Mouse (Mus musculus) erythroid progenitor cell, adult 5-6 weeks (primary cell): ENCODE results near the gene Slc37a2. TPM values are rescaled to one million over a fixed set of nuclear protein-coding genes. Genes with fewer than 3 reads are reported as not detected.
A peak's percentile ranks its signal among the peaks of the same experiment; 100 is the strongest.

ENCODE experiments used
- ATAC-seq: replicated peaks from 2 replicates; pipeline ENCODE4 v1.8.0; 2016; ENCODE audit warnings: moderate number of reproducible peaks, mild to moderate bottlenecking, moderate TSS enrichment, inconsistent platforms; ENCODE audit not compliant: poor library complexity, low FRiP score, severe bottlenecking
- total RNA-seq, 2 experiments: library from RNA; stranded (forward) in 1 of 2; stranded (reverse) in 1 of 2; fragments of 150-400 nt in 1 of 2; fragments of 186-747, 209-891 nt in 1 of 2; gene quantifications; 2 replicates each; pipeline versions ENCODE4 v1.2.3 to v1.2.4; 2015 to 2017; ENCODE audit warnings: low replicate concordance in 2 of 2

Gene Slc37a2
- total RNA-seq, 2 experiments from 2014 or later = 0.84 to 4.8 TPM

DNA sequence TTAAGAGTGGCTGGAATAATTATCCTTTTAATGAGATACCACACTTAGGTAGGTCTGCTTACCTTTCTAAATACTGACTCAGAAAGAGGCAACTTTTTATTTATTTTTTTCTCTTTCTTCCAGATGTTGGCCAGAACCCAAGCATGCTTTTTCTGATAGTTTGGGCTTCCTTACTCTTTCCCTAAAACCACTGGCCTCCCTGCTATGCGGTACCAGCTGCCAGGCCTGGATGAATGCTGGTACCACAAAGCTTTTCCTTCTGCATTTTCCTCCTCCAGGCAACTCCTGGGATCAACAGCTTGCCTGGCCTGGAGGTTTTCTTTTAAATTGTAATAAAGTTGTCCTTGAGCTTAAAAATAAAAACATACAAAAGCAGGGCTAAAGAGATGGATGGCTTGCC is 30.0 kb downstream of the Slc37a2 start:
- ATAC-seq = no peak

- no peak for ATAC-seq
Observed at GRCm38 (mm10) chr9:37220755-37221154, 34.8 kb downstream of the Slc37a2 start.

DNA sequence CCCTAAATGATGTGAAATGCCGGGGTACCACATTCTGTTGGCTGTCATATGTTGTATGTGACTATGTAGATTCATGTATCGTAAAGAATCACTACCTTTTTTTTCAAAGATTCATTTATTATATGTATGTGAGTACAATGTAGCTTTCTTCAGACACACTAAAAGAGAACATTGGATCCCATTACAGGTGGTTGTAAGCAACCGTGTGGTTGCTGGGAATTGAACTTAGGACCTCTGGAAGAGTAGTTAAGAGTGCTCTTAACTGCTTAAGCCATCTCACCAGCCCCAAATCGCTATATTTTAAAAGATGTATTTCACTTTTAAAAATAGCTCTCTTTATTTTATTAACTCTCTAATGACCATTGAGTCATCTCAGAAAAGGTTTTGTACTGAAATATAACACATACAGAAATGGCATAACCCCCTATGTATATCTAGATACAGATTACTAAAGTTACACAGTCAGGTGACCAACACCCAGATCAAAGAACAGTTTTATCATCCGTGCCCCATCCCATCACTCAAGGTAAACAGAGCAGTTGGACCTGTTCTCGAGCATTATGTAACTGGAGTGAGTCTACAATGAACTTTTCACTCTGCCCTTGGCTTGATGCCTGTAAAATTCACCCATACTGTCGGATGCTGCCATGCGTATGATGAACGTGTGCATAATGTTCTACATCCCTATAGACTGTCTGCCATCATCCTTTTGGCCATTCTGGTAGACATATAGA is 41.0 kb downstream of the Slc37a2 start:
- ATAC-seq = no peak

- ATAC-seq = no peak
Observed at GRCm38 (mm10) chr9:37213060-37213738, 42.3 kb downstream of the Slc37a2 start.

DNA sequence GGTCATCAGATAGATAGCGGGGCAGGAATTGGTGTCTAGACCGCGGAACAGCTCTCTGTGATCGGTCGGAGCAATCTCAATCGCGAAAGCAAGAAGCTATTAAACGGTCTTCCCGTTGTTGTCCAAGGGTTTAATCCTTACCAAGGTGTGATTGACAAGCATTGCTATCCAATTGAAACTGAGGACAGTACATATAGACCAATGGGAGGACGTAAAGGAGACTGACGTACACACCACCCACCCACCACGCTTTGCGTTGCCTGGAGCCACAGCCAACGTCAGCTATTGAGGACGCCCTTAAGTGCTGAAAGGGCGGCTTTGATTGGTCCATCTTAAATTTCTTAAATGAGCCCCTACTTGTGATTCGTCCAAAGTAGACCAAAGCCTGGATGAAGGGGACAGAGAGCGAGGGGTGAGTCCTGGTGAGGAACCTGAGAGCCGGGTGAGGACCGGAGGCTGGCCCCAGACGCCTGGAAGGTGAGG is 47.6 kb downstream of the Slc37a2 start, which contains the start of gene Tmem218:
Gene Tmem218, plus strand, starts transcription at position 295 of the 483 bp plus-strand sequence.
- peak; percentile 96 for ATAC-seq

DNA sequence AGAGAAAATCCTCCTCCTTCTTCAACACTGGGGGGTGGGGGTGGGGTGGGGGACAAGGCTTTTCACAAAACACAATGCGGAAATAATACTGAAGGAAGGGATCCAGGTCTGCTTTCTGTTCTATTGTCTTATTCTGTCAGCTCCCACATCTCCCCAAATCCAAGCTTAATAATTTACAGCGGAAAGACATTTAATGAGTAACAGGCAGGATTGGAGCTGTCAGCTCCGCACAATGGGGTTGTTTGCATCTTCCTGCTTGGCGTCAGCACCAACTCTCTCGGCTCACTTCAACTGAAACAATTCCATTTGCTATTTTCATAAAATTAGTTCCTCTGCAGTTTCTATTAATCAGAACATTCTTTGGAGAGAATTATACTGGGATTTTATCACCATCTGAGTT is 51.7 kb downstream of the Slc37a2 start:
- ATAC-seq = no peak

GRCm38 (mm10) chr9:37200414-37200813 is 55.1 kb downstream of the Slc37a2 start:
- no peak for ATAC-seq

- no peak for ATAC-seq
Observed at GRCm38 (mm10) chr9:37197067-37197466, 58.5 kb downstream of the Slc37a2 start.

- no peak for ATAC-seq
Observed at GRCm38 (mm10) chr9:37188024-37188423, 67.5 kb downstream of the Slc37a2 start.

DNA sequence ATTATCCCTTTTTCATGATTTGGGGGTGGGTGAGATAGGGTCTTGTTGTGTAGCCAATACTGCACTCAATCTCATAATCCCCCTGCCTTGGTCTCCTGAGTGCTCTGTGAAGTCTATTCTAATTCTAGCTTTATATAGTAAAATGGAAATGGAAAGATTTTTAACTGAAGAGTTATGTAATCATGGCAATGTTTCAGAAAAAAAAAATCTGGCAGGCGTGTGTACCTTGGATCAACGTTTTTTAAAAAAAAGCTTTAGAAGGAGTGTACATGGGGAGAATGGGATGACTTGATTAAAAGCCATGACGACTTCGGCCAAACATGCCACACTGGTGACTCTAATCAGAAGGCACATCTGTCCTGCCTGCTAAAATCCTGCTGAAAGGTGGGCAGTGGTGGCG is 68.1 kb downstream of the Slc37a2 start:
- ATAC-seq = no peak

GRCm38 (mm10) chr9:37183176-37183575 is 72.4 kb downstream of the Slc37a2 start:
- ATAC-seq = no peak

DNA sequence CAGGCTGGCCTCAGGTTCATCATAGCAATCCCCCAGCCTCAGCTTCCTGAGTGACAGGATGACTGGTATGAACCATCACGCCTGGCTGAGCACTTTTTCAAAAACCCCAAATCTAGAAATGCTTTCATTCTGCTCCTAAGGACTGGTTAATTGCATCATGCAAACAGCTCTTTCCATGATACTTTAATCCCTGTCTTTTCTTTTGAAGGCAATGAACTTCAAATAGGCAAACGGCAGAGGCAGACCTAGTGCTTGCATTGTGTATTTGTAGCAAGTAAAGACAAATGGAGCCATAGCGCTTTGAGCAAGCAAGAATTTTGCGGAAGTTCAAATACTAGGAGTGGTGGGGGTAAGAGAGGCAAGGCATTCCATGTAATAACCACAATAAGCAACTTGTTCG is 73.9 kb downstream of the Slc37a2 start:
- no peak for ATAC-seq

DNA sequence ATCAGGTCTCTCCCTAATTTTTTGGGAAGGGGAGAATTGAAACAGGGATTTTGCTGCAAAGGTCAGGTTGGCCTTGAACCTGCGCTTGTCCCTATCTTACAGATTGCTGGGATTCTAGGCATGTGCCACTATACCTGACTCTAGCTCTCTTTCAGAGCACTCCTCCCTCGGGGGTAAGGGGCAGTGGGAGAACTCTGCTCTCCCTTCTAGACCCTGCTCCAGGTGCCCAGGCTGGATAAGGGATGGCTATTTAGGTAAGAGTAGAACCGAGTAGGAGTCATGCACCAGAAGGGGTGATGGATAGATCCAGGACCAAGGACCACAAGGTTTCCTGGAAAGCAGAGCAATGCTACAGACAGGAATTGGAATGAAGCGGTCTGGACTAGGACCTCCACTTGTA is 75.9 kb downstream of the Slc37a2 start:
- ATAC-seq = no peak

- ATAC-seq = no peak
Observed at GRCm38 (mm10) chr9:37178911-37179310, 76.6 kb downstream of the Slc37a2 start.

Other genes with a start within 250 kb of the Slc37a2 start
- not detected in 2 replicates for gene Pknox2, start 108.3 kb downstream of the Slc37a2 start, total RNA-seq (2015; ENCODE audit: low replicate concordance)
- gene Pknox2, start 108.3 kb downstream of the Slc37a2 start, total RNA-seq (2017; ENCODE audit: low replicate concordance) = 0.13 TPM in 1 of 2 replicates, not detected in the other
- 1.4 TPM in 1 of 2 replicates, not detected in the other for gene Tmem218, start 47.5 kb downstream of the Slc37a2 start, total RNA-seq (2015; ENCODE audit: low replicate concordance)
- gene Tmem218, start 47.5 kb downstream of the Slc37a2 start, total RNA-seq (2017; ENCODE audit: low replicate concordance) = 0.23 and 0.77 TPM in 2 replicates
- gene Ccdc15, start 92.7 kb upstream of the Slc37a2 start, total RNA-seq (2015; ENCODE audit: low replicate concordance) = 10.1 and 13.7 TPM in 2 replicates
- 6.1 and 8.0 TPM in 2 replicates for gene Ccdc15, start 92.7 kb upstream of the Slc37a2 start, total RNA-seq (2017; ENCODE audit: low replicate concordance)
- gene Hepacam, start 111.6 kb upstream of the Slc37a2 start, total RNA-seq (2015; ENCODE audit: low replicate concordance) = not detected in 2 replicates
- not detected in 2 replicates for gene Hepacam, start 111.6 kb upstream of the Slc37a2 start, total RNA-seq (2017; ENCODE audit: low replicate concordance)
- not detected in 2 replicates for gene Robo4, start 146.2 kb upstream of the Slc37a2 start, total RNA-seq (2015; ENCODE audit: low replicate concordance)
- gene Robo4, start 146.2 kb upstream of the Slc37a2 start, total RNA-seq (2017; ENCODE audit: low replicate concordance) = not detected in 2 replicates
- not detected in 2 replicates for gene Robo3, start 177.5 kb upstream of the Slc37a2 start, total RNA-seq (2015; ENCODE audit: low replicate concordance)
- not detected in 2 replicates for gene Robo3, start 177.5 kb upstream of the Slc37a2 start, total RNA-seq (2017; ENCODE audit: low replicate concordance)
- 5.0 and 8.3 TPM in 2 replicates for gene Msantd2, start 233.6 kb upstream of the Slc37a2 start, total RNA-seq (2015; ENCODE audit: low replicate concordance)
- 0.91 and 1.0 TPM in 2 replicates for gene Msantd2, start 233.6 kb upstream of the Slc37a2 start, total RNA-seq (2017; ENCODE audit: low replicate concordance)